ENCODE assay signal across 8 mouse cellular contexts in the genomic region with DNA sequence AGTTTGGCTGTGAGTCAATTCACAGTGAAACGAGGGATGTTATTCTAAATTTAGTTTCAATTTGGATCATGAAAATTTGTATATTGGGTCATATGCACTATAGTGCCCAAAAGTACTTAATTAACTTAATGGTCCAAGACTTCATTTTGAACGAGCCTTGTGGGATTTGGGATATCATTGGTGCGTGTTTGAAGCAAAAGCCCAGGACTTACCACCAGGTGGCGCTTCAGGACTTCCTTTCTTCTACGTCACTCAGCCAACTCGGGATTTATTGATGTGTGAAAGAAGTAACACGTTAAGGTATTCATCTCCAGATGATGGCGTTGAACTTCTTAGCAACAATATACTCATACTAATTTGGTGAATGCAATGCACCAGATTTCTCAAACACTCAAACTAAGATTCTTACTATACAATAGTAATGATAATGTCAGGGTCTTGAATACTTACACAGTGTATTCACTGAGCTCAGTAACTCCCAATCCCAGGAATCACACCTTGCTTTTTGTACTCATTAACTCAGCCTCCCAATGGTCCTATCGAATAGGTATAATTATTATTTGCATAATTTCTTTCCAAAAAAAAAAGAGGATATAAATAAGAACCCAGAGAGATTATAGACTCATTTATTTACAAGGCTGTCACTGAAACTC.
DNase-seq lines count a peak whose midpoint lies in the region; ATAC-seq lines count a peak whose summit lies in the region.

No protein-coding gene starts in this region.

- H3K4me1 ChIP-seq in liver, embryonic 11.5 days (replicated peaks; ENCODE audit: control insufficient read depth, insufficient read depth, low read length), result no peaks in the 10 kb centered on the region
- no peaks in the 10 kb centered on the region for H3K4me1 ChIP-seq in neural tube, embryonic 14.5 days (ENCODE audit: control insufficient read depth, insufficient read depth, low read length)

- H3K9me3 ChIP-seq in liver, embryonic 11.5 days (ENCODE audit: control insufficient read depth, low read length), result no peaks in the 10 kb centered on the region
- H3K9me3 ChIP-seq in neural tube, embryonic 14.5 days (ENCODE audit: control insufficient read depth, low read length), result no peaks in the 10 kb centered on the region

- no peaks in the 10 kb centered on the region for H3K36me3 ChIP-seq in liver, embryonic 11.5 days (ENCODE audit: control insufficient read depth, insufficient read depth, low read length)
- no peaks in the 10 kb centered on the region for H3K36me3 ChIP-seq in neural tube, embryonic 14.5 days (ENCODE audit: control insufficient read depth, insufficient read depth, low read length)

- peak; percentile 93 for ATAC-seq in frontal cortex, adult (ENCODE audit: low TSS enrichment)
- 0 out of 2 replicates have a peak, but pooled peaks have one; percentile 45 for ATAC-seq in liver, embryonic 11.5 days (replicated peaks; ENCODE audit: low FRiP score)
- peak; percentile 66; the same call in 1 of the 2 replicates for ATAC-seq in neural tube, embryonic 14.5 days (ENCODE audit: low read depth)

- no peaks in the 10 kb centered on the region for H3K27me3 ChIP-seq in liver, embryonic 11.5 days (replicated peaks; ENCODE audit: control insufficient read depth, insufficient read depth, low read length)
- H3K27me3 ChIP-seq in neural tube, embryonic 14.5 days (ENCODE audit: control insufficient read depth, insufficient read depth, low read length), result no peaks in the 10 kb centered on the region

- no peak overlapping the region for H3K4me2 ChIP-seq in liver, embryonic 11.5 days
- 0 out of 2 replicates have a peak overlapping the region, but pooled peaks have one; percentile 12 for H3K4me2 ChIP-seq in neural tube, embryonic 14.5 days (ENCODE audit: low read depth, low read length)

- WGBS in liver, embryonic 11.5 days, result 11% methylated on average over 9 of the region's 9 CpGs
- 9% methylated on average over 9 of the region's 9 CpGs for WGBS in neural tube, embryonic 14.5 days

- no peak overlapping the region for H3K27ac ChIP-seq in liver, embryonic 11.5 days (ENCODE audit: low read depth, low read length)
- no peak overlapping the region for H3K27ac ChIP-seq in neural tube, embryonic 14.5 days (ENCODE audit: low read depth, low read length)

- DNase-seq in thymus, postnatal 0 days (ENCODE audit: low spot score), result peak; percentile 23
- DNase-seq in thymus, postnatal 36 days, result no peak
- DNase-seq in cerebellum, adult 8-10 months, result peak; percentile 86
- DNase-seq in kidney, postnatal 14 days, result peak; percentile 72
- DNase-seq in liver, embryonic 11.5 days (ENCODE audit: low spot score), result peak; percentile 34
- peak; percentile 50 for DNase-seq in urinary bladder, postnatal 36 days (ENCODE audit: low spot score in 2 of 2)

- H3K4me3 ChIP-seq in liver, embryonic 11.5 days (ENCODE audit: low read depth, low read length), result no peak overlapping the region
- H3K4me3 ChIP-seq in neural tube, embryonic 14.5 days (ENCODE audit: low read depth, low read length), result no peak overlapping the region

- H3K9ac ChIP-seq in liver, embryonic 11.5 days (ENCODE audit: low read depth, low read length), result no peak overlapping the region
- no peak overlapping the region for H3K9ac ChIP-seq in neural tube, embryonic 14.5 days (replicated peaks; ENCODE audit: low read depth, low read length)

Comparison
In these comparisons a context has a peak if more than half of its experiments do, and no peak if none do; other contexts are left out.
1. DNase-seq: peak in thymus, postnatal 0 days (single experiment), cerebellum, adult 8-10 months (single experiment), kidney, postnatal 14 days (single experiment), liver, embryonic 11.5 days (single experiment) and urinary bladder, postnatal 36 days (2 of 2); none in thymus, postnatal 36 days (0 of 2).
2. Peak in every context shown above with its lines, with median percentiles within 50 percentile points of each other: ATAC-seq.